Mouse (Mus musculus): ENCODE results near the gene Arhgef9. TPM values are rescaled to one million over a fixed set of nuclear protein-coding genes. Genes with fewer than 3 reads are reported as not detected.

Arhgef9 gene
- polyA plus RNA-seq, 1 experiment from 2014 or later: 8.3 TPM

DNA sequence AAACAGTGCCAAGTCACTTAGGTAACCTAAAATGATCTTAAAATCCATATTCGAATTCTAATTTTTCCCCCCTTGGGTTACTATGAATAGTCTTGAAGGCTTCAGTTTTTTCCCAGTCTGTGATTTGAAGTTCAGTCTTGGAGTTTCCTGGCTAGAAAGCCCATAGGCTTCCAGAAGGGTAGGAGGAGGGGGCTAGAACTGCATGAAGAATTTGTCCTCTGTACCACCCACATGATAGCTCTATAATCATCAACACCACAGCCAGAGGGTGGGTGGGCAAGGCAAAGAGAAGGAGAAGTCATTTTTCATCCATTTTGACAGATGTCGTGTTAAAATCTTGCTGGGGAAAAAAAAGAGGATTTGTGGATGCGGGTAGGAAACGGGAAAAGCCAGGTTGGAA lies 58.0 kb downstream of the Arhgef9 start:
- no peaks in the 10 kb centered on the region for H3K36me3 ChIP-seq (ENCODE audit: control insufficient read depth, insufficient read depth, low read length)
- WGBS: 89% methylated on average over 4 of the region's 4 CpGs
- no peak for ATAC-seq

DNA sequence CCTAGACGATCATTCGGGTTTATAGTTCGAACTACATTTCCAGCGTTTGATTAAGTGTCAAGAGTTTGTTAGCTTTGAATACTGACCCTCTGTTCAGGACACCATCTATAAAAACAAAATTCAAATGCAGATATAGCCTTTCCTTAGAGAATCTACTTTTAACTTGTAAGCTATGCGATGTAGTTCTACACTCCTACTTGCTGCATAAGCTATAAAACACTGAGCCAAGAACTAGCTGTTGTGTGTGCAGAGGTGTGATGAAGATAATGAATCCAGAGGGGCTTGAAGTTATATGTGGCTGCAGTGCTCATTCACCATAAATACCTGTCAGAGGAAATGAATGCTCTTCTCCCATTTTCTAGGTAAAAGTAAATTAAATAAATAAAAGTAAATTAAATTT lies 63.2 kb downstream of the Arhgef9 start:
- Histone ChIP-seq H3K4me3 (ENCODE audit: low read length) (no peak overlapping the region), H3K27ac (ENCODE audit: low read length) (no peak overlapping the region), H3K4me1 (ENCODE audit: control insufficient read depth, insufficient read depth, low read length) (no peaks in the 10 kb centered on the region), H3K9me3 (ENCODE audit: control insufficient read depth, low read length) (no peaks in the 10 kb centered on the region), H3K4me2 (ENCODE audit: low read depth, low read length) (no peak overlapping the region), H3K36me3 (ENCODE audit: control insufficient read depth, insufficient read depth, low read length) (no peaks in the 10 kb centered on the region), H3K9ac (ENCODE audit: low read depth, low read length) (no peak overlapping the region), H3K27me3 (replicated peaks; ENCODE audit: control insufficient read depth, insufficient read depth, low read length) (no peaks in the 10 kb centered on the region)
- WGBS: 88% methylated on average over 5 of the region's 5 CpGs
- ATAC-seq: no peak

More for the DNA sequence above, 58.0 kb downstream of the Arhgef9 start:
- Histone ChIP-seq H3K4me1 (ENCODE audit: control insufficient read depth, insufficient read depth, low read length) (no peaks in the 10 kb centered on the region), H3K4me3 (ENCODE audit: low read length) (no peak overlapping the region), H3K9me3 (ENCODE audit: control insufficient read depth, low read length) (no peaks in the 10 kb centered on the region), H3K4me2 (ENCODE audit: low read depth, low read length) (no peak overlapping the region), H3K9ac (ENCODE audit: low read depth, low read length) (no peak overlapping the region), H3K27ac (ENCODE audit: low read length) (no peak overlapping the region), H3K27me3 (replicated peaks; ENCODE audit: control insufficient read depth, insufficient read depth, low read length) (no peaks in the 10 kb centered on the region)

GRCm38 (mm10) chrX:95132996-95133395 lies 63.7 kb downstream of the Arhgef9 start:
- Histone ChIP-seq H3K27me3 (replicated peaks; ENCODE audit: control insufficient read depth, insufficient read depth, low read length) (no peaks in the 10 kb centered on the region), H3K9me3 (ENCODE audit: control insufficient read depth, low read length) (no peaks in the 10 kb centered on the region), H3K4me3 (ENCODE audit: low read length) (no peak overlapping the region), H3K36me3 (ENCODE audit: control insufficient read depth, insufficient read depth, low read length) (no peaks in the 10 kb centered on the region), H3K4me1 (ENCODE audit: control insufficient read depth, insufficient read depth, low read length) (no peaks in the 10 kb centered on the region), H3K4me2 (ENCODE audit: low read depth, low read length) (no peak overlapping the region), H3K9ac (ENCODE audit: low read depth, low read length) (no peak overlapping the region), H3K27ac (ENCODE audit: low read length) (no peak overlapping the region)
- ATAC-seq: no peak
- 95% methylated on average over 1 of the region's 1 CpGs for WGBS

DNA sequence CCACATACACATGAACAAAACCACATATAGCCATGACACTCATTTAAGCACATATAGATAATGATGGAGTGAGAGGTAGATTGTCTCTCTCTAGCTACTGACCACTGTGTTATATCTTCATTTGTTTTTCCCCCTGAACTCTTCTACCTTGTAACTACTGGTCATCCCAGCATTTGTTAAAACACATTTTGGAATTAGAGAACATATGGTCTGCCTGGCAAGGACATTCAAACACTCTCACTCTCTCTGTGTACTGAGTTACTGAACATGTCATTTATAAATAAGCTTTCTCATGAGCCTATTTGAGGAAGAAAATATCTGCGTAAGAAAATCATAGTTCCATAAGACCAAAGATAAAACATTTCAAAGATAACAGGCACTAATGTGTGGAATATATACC lies 64.9 kb downstream of the Arhgef9 start:
- no peaks in the 10 kb centered on the region for H3K27me3 ChIP-seq (replicated peaks; ENCODE audit: control insufficient read depth, insufficient read depth, low read length)
- ATAC-seq: no peak
- no peaks in the 10 kb centered on the region for H3K4me1 ChIP-seq (ENCODE audit: control insufficient read depth, insufficient read depth, low read length)
- H3K36me3 ChIP-seq (ENCODE audit: control insufficient read depth, insufficient read depth, low read length): no peaks in the 10 kb centered on the region
- no peak overlapping the region for H3K27ac ChIP-seq (ENCODE audit: low read length)
- H3K9ac ChIP-seq (ENCODE audit: low read depth, low read length): no peak overlapping the region
- H3K4me2 ChIP-seq (ENCODE audit: low read depth, low read length): no peak overlapping the region
- WGBS: 89% methylated on average over 1 of the region's 1 CpGs
- H3K4me3 ChIP-seq (ENCODE audit: low read length): no peak overlapping the region
- no peaks in the 10 kb centered on the region for H3K9me3 ChIP-seq (ENCODE audit: control insufficient read depth, low read length)

- Histone ChIP-seq H3K36me3 (ENCODE audit: control insufficient read depth, insufficient read depth, low read length) (no peaks in the 10 kb centered on the region), H3K27ac (ENCODE audit: low read length) (no peak overlapping the region)
- 76% methylated on average over 6 of the region's 6 CpGs for WGBS
Measured at GRCm38 (mm10) chrX:95123462-95123861, 73.2 kb downstream of the Arhgef9 start.

GRCm38 (mm10) chrX:95104361-95104760 lies 92.3 kb downstream of the Arhgef9 start:
- H3K36me3 ChIP-seq (ENCODE audit: control insufficient read depth, insufficient read depth, low read length): no peaks in the 10 kb centered on the region
- no peaks in the 10 kb centered on the region for H3K27me3 ChIP-seq (replicated peaks; ENCODE audit: control insufficient read depth, insufficient read depth, low read length)
- no peak overlapping the region for H3K27ac ChIP-seq (ENCODE audit: low read length)
- 83% methylated on average over 3 of the region's 3 CpGs for WGBS
- H3K9me3 ChIP-seq (ENCODE audit: control insufficient read depth, low read length): no peaks in the 10 kb centered on the region
- no peak for ATAC-seq
- no peak overlapping the region for H3K9ac ChIP-seq (ENCODE audit: low read depth, low read length)
- H3K4me1 ChIP-seq (ENCODE audit: control insufficient read depth, insufficient read depth, low read length): no peaks in the 10 kb centered on the region
- H3K4me2 ChIP-seq (ENCODE audit: low read depth, low read length): no peak overlapping the region
- no peak overlapping the region for H3K4me3 ChIP-seq (ENCODE audit: low read length)

More at GRCm38 (mm10) chrX:95123462-95123861, 73.2 kb downstream of the Arhgef9 start:
- Histone ChIP-seq H3K4me1 (ENCODE audit: control insufficient read depth, insufficient read depth, low read length) (no peaks in the 10 kb centered on the region), H3K4me3 (ENCODE audit: low read length) (no peak overlapping the region), H3K4me2 (ENCODE audit: low read depth, low read length) (no peak overlapping the region), H3K9ac (ENCODE audit: low read depth, low read length) (no peak overlapping the region), H3K9me3 (ENCODE audit: control insufficient read depth, low read length) (no peaks in the 10 kb centered on the region), H3K27me3 (replicated peaks; ENCODE audit: control insufficient read depth, insufficient read depth, low read length) (no peaks in the 10 kb centered on the region)
- ATAC-seq: no peak

- no peak for ATAC-seq
- Histone ChIP-seq H3K9ac (ENCODE audit: low read depth, low read length) (no peak overlapping the region), H3K27ac (ENCODE audit: low read length) (no peak overlapping the region), H3K4me1 (ENCODE audit: control insufficient read depth, insufficient read depth, low read length) (no peaks in the 10 kb centered on the region), H3K4me3 (ENCODE audit: low read length) (no peak overlapping the region), H3K27me3 (replicated peaks; ENCODE audit: control insufficient read depth, insufficient read depth, low read length) (no peaks in the 10 kb centered on the region), H3K4me2 (ENCODE audit: low read depth, low read length) (no peak overlapping the region), H3K9me3 (ENCODE audit: control insufficient read depth, low read length) (no peaks in the 10 kb centered on the region), H3K36me3 (ENCODE audit: control insufficient read depth, insufficient read depth, low read length) (no peaks in the 10 kb centered on the region)
- WGBS: 69% methylated on average over 4 of the region's 4 CpGs
Measured at GRCm38 (mm10) chrX:95087674-95088073, 109.0 kb downstream of the Arhgef9 start.

DNA sequence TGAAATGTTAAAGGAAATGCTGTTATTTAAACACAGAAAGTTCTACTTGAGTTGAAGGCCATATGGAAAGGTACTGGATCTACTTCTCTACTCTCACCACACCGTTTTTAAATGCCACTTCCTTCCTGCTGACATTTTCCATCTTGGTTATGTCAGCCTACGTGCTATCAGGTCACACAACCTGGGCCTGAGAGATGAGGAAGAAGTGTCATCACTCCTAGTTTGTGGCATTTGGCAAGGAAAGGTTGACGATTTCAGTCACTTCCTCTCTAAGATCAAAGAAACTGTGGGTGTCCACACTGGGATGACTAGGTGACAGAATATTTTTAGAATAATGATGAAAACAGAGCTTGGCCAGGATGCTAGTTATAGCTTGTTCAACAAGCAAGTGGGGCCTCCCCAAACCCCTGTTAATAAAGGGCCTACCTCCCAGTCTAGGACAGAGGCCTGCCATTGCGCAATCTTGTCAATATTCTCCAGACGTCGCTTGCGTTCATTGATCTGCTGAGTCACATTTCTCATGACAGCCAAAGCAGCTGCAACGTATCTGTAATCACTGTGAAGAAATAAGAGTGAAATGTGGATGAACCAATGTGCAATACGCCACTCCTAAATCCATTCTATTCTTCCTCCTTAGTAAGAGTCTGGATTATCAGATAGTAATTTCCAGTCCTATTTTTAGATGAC lies 119.5 kb downstream of the Arhgef9 start:
- H3K9ac ChIP-seq (ENCODE audit: low read depth, low read length): no peak overlapping the region
- ATAC-seq: no peak
- no peak overlapping the region for H3K27ac ChIP-seq (ENCODE audit: low read length)
- no peak overlapping the region for H3K4me3 ChIP-seq (ENCODE audit: low read length)
- H3K36me3 ChIP-seq (ENCODE audit: control insufficient read depth, insufficient read depth, low read length): no peaks in the 10 kb centered on the region
- no peaks in the 10 kb centered on the region for H3K4me1 ChIP-seq (ENCODE audit: control insufficient read depth, insufficient read depth, low read length)
- no peaks in the 10 kb centered on the region for H3K27me3 ChIP-seq (replicated peaks; ENCODE audit: control insufficient read depth, insufficient read depth, low read length)
- no peaks in the 10 kb centered on the region for H3K9me3 ChIP-seq (ENCODE audit: control insufficient read depth, low read length)
- H3K4me2 ChIP-seq (ENCODE audit: low read depth, low read length): no peak overlapping the region
- WGBS: 79% methylated on average over 9 of the region's 9 CpGs

- WGBS: 67% methylated on average over 5 of the region's 5 CpGs
- no peak for ATAC-seq
- Histone ChIP-seq H3K36me3 (ENCODE audit: control insufficient read depth, insufficient read depth, low read length) (no peaks in the 10 kb centered on the region), H3K9me3 (ENCODE audit: control insufficient read depth, low read length) (no peaks in the 10 kb centered on the region), H3K4me3 (ENCODE audit: low read length) (no peak overlapping the region), H3K4me2 (ENCODE audit: low read depth, low read length) (no peak overlapping the region), H3K27me3 (replicated peaks; ENCODE audit: control insufficient read depth, insufficient read depth, low read length) (no peaks in the 10 kb centered on the region), H3K4me1 (ENCODE audit: control insufficient read depth, insufficient read depth, low read length) (no peaks in the 10 kb centered on the region), H3K9ac (ENCODE audit: low read depth, low read length) (no peak overlapping the region), H3K27ac (ENCODE audit: low read length) (no peak overlapping the region)
Measured at GRCm38 (mm10) chrX:95027907-95028306, 168.7 kb downstream of the Arhgef9 start.

DNA sequence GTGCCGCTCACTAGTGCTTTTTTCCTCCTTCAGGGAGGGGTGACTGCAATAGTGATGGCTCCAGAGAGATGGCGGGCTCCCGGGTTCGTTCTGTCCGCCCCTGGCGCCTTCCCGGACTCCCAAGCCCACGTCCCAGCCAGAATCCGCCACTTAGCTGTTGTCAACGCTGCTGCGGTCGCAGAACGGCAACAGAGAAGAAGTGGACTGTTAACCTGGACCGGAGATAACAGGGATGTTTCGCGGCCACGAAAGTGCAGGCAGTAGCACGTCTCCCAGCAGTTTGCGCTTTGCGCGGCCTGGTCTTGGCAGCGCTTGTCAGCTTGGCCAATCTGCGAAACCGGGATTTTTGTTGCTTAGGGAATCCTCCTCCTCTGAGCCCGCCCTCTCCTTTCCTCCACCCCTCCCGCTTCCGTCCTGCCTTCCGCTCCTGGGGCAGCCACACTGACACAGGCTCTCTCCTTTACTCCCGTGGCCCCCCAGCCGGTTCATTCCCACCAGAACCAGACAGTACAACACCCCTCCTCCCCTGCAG lies 170.2 kb downstream of the Arhgef9 start, which contains the start of gene Spin4:
Gene Spin4 (minus strand): TSS at position 322 of the 532 bp plus-strand sequence.
- Histone ChIP-seq H3K4me3 (ENCODE audit: low read length) (peak within 1 kb of the TSS; percentile 59), H3K9me3 (ENCODE audit: control insufficient read depth, low read length) (no peaks in the 10 kb centered on the region), H3K4me2 (ENCODE audit: low read depth, low read length) (peak within 1 kb of the TSS; percentile 65), H3K36me3 (ENCODE audit: control insufficient read depth, insufficient read depth, low read length) (no peaks in the 10 kb centered on the region), H3K27ac (ENCODE audit: low read length) (peak within 1 kb of the TSS; percentile 92), H3K9ac (ENCODE audit: low read depth, low read length) (peak within 1 kb of the TSS; percentile 73), H3K27me3 (replicated peaks; ENCODE audit: control insufficient read depth, insufficient read depth, low read length) (no peaks in the 10 kb centered on the region), H3K4me1 (ENCODE audit: control insufficient read depth, insufficient read depth, low read length) (no peaks in the 10 kb centered on the region)
- WGBS: 11% methylated on average over 29 of the region's 30 CpGs
- peak; percentile 97 for ATAC-seq

Data from intestine, embryonic 16.5 days (tissue).